Mouse (Mus musculus): ENCODE measurements at regions not wholly inside any gene's neighbourhood (a gene's known extent, or its start where the extent isn't known, plus 50 kb on each side); places are given as distances from the start of the nearest gene placed in this dataset.

- TF ChIP-seq CTCF (conservative IDR thresholded peaks at IDR 0.05; ENCODE audit: low read length), result no peak
- TF ChIP-seq POU5F1 (IDR thresholded peaks at IDR 0.05; ENCODE audit: borderline replicate concordance, low read length), result no peak
- TF ChIP-seq NANOG (IDR thresholded peaks at IDR 0.05; ENCODE audit: borderline replicate concordance, low read length), result no peak
Measured at GRCm38 (mm10) chr12:16141193-16141592, 324.5 kb upstream of the Trib2 start.
